Mouse (Mus musculus) limb, embryonic 11.5 days (tissue): ENCODE data around the gene Rgs3. TPM values are rescaled to one million over a fixed set of nuclear protein-coding genes. Genes with fewer than 3 reads are reported as not detected.

Experiments used
- ATAC-seq: fragments of 200-750 bp; cut with Nextera tagmentation; 2 replicates; pipeline ENCODE4 v1.8.0; 2017; ENCODE audit warnings: low read depth; ENCODE audit not compliant: insufficient number of reproducible peaks, low FRiP score, low TSS enrichment
- DNase-seq: peaks from one replicate; pipeline ENCODE4 v3.0.0-alpha.2; 2015; ENCODE audit warnings: low spot score
- H3K27ac ChIP-seq: fragments of 300-500 bp; sonication (generic); replicated peaks from 2 replicates; pipeline ENCODE4 v1.5.1; 2014; ENCODE audit warnings: low read depth, mild to moderate bottlenecking, low read length
- H3K27me3 ChIP-seq: fragments of 300-500 bp; sonication (generic); 2 replicates; pipeline ENCODE4 v1.6.1; 2014; ENCODE audit warnings: mild to moderate bottlenecking, low read length, mixed read lengths; ENCODE audit not compliant: control insufficient read depth, insufficient read depth
- H3K36me3 ChIP-seq: fragments of 300-500 bp; sonication (generic); 2 replicates; pipeline ENCODE4 v1.6.1; 2014; ENCODE audit warnings: mild to moderate bottlenecking, low read length, moderate library complexity, mixed read lengths; ENCODE audit not compliant: control insufficient read depth, insufficient read depth
- H3K4me1 ChIP-seq: fragments of 300-500 bp; sonication (generic); 2 replicates; pipeline ENCODE4 v1.6.1; 2014; ENCODE audit warnings: low read length, mixed read lengths; ENCODE audit not compliant: control insufficient read depth, insufficient read depth
- H3K4me2 ChIP-seq: fragments of 300-500 bp; sonication (generic); 2 replicates; pipeline ENCODE4 v1.6.1; 2014; ENCODE audit warnings: low read depth, mild to moderate bottlenecking, moderate library complexity; ENCODE audit not compliant: severe bottlenecking
- H3K4me3 ChIP-seq: fragments of 300-500 bp; sonication (generic); 2 replicates; pipeline ENCODE4 v1.5.1; 2014; ENCODE audit warnings: low read depth, low read length
- H3K9ac ChIP-seq: fragments of 300-500 bp; sonication (generic); 2 replicates; pipeline ENCODE4 v1.6.1; 2014; ENCODE audit warnings: mild to moderate bottlenecking, low read length
- H3K9me3 ChIP-seq: fragments of 300-500 bp; sonication (generic); 2 replicates; pipeline ENCODE4 v1.6.1; 2016; ENCODE audit warnings: low read length; ENCODE audit not compliant: control insufficient read depth
- WGBS: fragments of 180-500 bp; shearing (Covaris S2); extraction: QIAGEN DNeasy Blood & Tissue Kit; methylation state at CpG from one replicate; pipeline ENCODE4 v1.1.7; 2014; 5-methylcytosine and 5-hydroxymethylcytosine counted together
- polyA plus RNA-seq: library from polyadenylated mRNA; unstranded; fragments of >200 nt; fragmentation: Nextera tagmentation; extraction: Ambion mirVana; gene quantifications from 2 replicates; pipeline ENCODE4 v1.2.1, GENCODE M21; 2014

Rgs3 gene
- polyA plus RNA-seq, 1 experiment from 2014 or later = 22.9 TPM

GRCm38 (mm10) chr4:62711159-62711558 is 151.5 kb downstream of the Rgs3 start:
- H3K4me3 ChIP-seq = no peak overlapping the region
- H3K9me3 ChIP-seq = no peaks in the 10 kb centered on the region
- H3K4me2 ChIP-seq = no peak overlapping the region
- no peaks in the 10 kb centered on the region for H3K36me3 ChIP-seq
- WGBS = 79% methylated on average over 7 of the region's 7 CpGs
- no peaks in the 10 kb centered on the region for H3K27me3 ChIP-seq
- DNase-seq = no peak
- ATAC-seq = no peak
- H3K4me1 ChIP-seq = no peaks in the 10 kb centered on the region; the same call in 1 of the 2 replicates
- H3K27ac ChIP-seq = no peak overlapping the region
- H3K9ac ChIP-seq = no peak overlapping the region

GRCm38 (mm10) chr4:62711582-62711981 is 151.9 kb downstream of the Rgs3 start:
- WGBS = 82% methylated on average over 4 of the region's 4 CpGs
- H3K4me2 ChIP-seq = no peak overlapping the region
- no peak overlapping the region for H3K4me3 ChIP-seq
- no peak for ATAC-seq
- H3K9ac ChIP-seq = no peak overlapping the region
- no peaks in the 10 kb centered on the region for H3K36me3 ChIP-seq
- H3K9me3 ChIP-seq = no peaks in the 10 kb centered on the region
- no peaks in the 10 kb centered on the region for H3K4me1 ChIP-seq
- no peak for DNase-seq
- H3K27ac ChIP-seq = no peak overlapping the region
- no peaks in the 10 kb centered on the region for H3K27me3 ChIP-seq

GRCm38 (mm10) chr4:62720861-62721260 is 161.2 kb downstream of the Rgs3 start:
- Histone ChIP-seq H3K9ac (no peak overlapping the region), H3K4me2 (no peak overlapping the region), H3K36me3 (no peaks in the 10 kb centered on the region), H3K27ac (no peak overlapping the region), H3K4me3 (no peak overlapping the region), H3K9me3 (no peaks in the 10 kb centered on the region), H3K4me1 (peaks cover 11% of the 10 kb centered on the region), H3K27me3 (no peaks in the 10 kb centered on the region)
- ATAC-seq = no peak
- DNase-seq = no peak

- no peaks in the 10 kb centered on the region for H3K27me3 ChIP-seq
- H3K4me1 ChIP-seq = peaks cover 11% of the 10 kb centered on the region
- no peak for DNase-seq
- H3K4me3 ChIP-seq = no peak overlapping the region
- WGBS = 41% methylated on average over 3 of the region's 3 CpGs
- H3K36me3 ChIP-seq = no peaks in the 10 kb centered on the region
- 0 out of 2 replicates have a peak, but pooled peaks have one; percentile 65 for ATAC-seq
- H3K9ac ChIP-seq = no peak overlapping the region
- H3K27ac ChIP-seq = peak overlapping the region; percentile 81
- no peaks in the 10 kb centered on the region for H3K9me3 ChIP-seq
- H3K4me2 ChIP-seq = no peak overlapping the region
Measured at GRCm38 (mm10) chr4:62722021-62722426, 162.4 kb downstream of the Rgs3 start.

GRCm38 (mm10) chr4:62723795-62724194 is 164.1 kb downstream of the Rgs3 start:
- 86% methylated on average over 5 of the region's 5 CpGs for WGBS
- Histone ChIP-seq H3K9me3 (no peaks in the 10 kb centered on the region), H3K4me1 (peaks cover 17% of the 10 kb centered on the region), H3K27ac (no peak overlapping the region), H3K9ac (no peak overlapping the region; the same call in 1 of the 2 replicates), H3K27me3 (no peaks in the 10 kb centered on the region), H3K4me2 (no peak overlapping the region), H3K4me3 (no peak overlapping the region), H3K36me3 (no peaks in the 10 kb centered on the region)
- DNase-seq (no peak), ATAC-seq (no peak)

- WGBS = 95% methylated on average over 5 of the region's 5 CpGs
- Histone ChIP-seq H3K4me1 (peaks cover 17% of the 10 kb centered on the region), H3K4me3 (no peak overlapping the region), H3K36me3 (no peaks in the 10 kb centered on the region), H3K27me3 (no peaks in the 10 kb centered on the region), H3K4me2 (no peak overlapping the region), H3K27ac (no peak overlapping the region), H3K9ac (no peak overlapping the region), H3K9me3 (no peaks in the 10 kb centered on the region)
- DNase-seq (no peak), ATAC-seq (no peak)
Measured at GRCm38 (mm10) chr4:62726282-62726937, 166.8 kb downstream of the Rgs3 start.

GRCm38 (mm10) chr4:62727541-62728303 is 168.1 kb downstream of the Rgs3 start:
- no peak for ATAC-seq
- H3K27ac ChIP-seq = no peak overlapping the region

GRCm38 (mm10) chr4:62728471-62728870 is 168.8 kb downstream of the Rgs3 start:
- no peak overlapping the region for H3K4me2 ChIP-seq
- no peak overlapping the region for H3K9ac ChIP-seq
- H3K27ac ChIP-seq = no peak overlapping the region
- H3K4me3 ChIP-seq = no peak overlapping the region
- peaks cover 9% of the 10 kb centered on the region; the same call in 1 of the 2 replicates for H3K4me1 ChIP-seq
- H3K27me3 ChIP-seq = no peaks in the 10 kb centered on the region
- 88% methylated on average over 6 of the region's 6 CpGs for WGBS
- no peaks in the 10 kb centered on the region for H3K36me3 ChIP-seq
- no peaks in the 10 kb centered on the region for H3K9me3 ChIP-seq
- DNase-seq (no peak), ATAC-seq (no peak)

More at GRCm38 (mm10) chr4:62727541-62728303, 168.1 kb downstream of the Rgs3 start:
- H3K4me2 ChIP-seq = no peak overlapping the region
- H3K9me3 ChIP-seq = no peaks in the 10 kb centered on the region
- H3K9ac ChIP-seq = no peak overlapping the region
- no peaks in the 10 kb centered on the region for H3K27me3 ChIP-seq
- 70% methylated on average over 20 of the region's 20 CpGs for WGBS
- peaks cover 7% of the 10 kb centered on the region; the same call in 1 of the 2 replicates for H3K4me1 ChIP-seq
- DNase-seq = no peak
- H3K36me3 ChIP-seq = no peaks in the 10 kb centered on the region
- H3K4me3 ChIP-seq = no peak overlapping the region
